Mouse (Mus musculus): Measurements from ENCODE around the gene Slc16a14. TPM values are rescaled to one million over a fixed set of nuclear protein-coding genes. Genes with fewer than 3 reads are reported as not detected.

Slc16a14 gene
- polyA plus RNA-seq, 1 experiment, result not detected

DNA sequence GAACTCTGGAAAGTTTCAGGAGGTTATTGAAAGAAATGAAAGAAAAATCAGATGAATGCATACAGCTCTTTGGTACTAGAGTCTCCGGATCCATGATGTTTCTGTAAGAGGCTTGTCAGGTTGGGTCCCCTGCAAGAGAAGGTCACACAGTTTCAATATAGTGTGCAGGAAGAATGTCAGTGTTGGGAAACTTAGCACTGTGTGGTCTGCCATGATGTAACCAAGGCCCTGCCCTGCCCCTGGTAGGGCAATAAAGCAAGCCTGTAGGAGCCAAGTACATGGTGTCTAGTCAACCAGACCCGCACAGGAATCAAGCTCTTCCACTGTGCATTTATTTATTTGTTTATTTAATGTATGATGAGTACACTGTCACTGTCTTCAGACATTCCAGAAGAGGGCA is 5.4 kb upstream of the Slc16a14 start:
- Histone ChIP-seq H3K27ac (ENCODE audit: insufficient read depth, low read depth, low read length) (no peak overlapping the region), H3K4me1 (ENCODE audit: control insufficient read depth, insufficient read depth, low read length) (peaks cover 7% of the 10 kb centered on the region), H3K4me3 (ENCODE audit: insufficient read depth, low read length) (no peak overlapping the region)
- TF ChIP-seq POLR2A (IDR thresholded peaks at IDR 0.05; ENCODE audit: borderline replicate concordance, low read depth, low read length) (no peak), CTCF (IDR thresholded peaks at IDR 0.05; ENCODE audit: low read depth, low read length) (no peak)

- Histone ChIP-seq H3K27ac (ENCODE audit: insufficient read depth, low read depth, low read length) (no peak overlapping the region), H3K4me1 (ENCODE audit: control insufficient read depth, insufficient read depth, low read length) (peaks cover 5% of the 10 kb centered on the region), H3K4me3 (ENCODE audit: insufficient read depth, low read length) (no peak overlapping the region)
- TF ChIP-seq POLR2A (IDR thresholded peaks at IDR 0.05; ENCODE audit: borderline replicate concordance, low read depth, low read length), result no peak
- TF ChIP-seq CTCF (IDR thresholded peaks at IDR 0.05; ENCODE audit: low read depth, low read length), result no peak
Measured at GRCm38 (mm10) chr1:84939466-84939865, 4.5 kb upstream of the Slc16a14 start.

DNA sequence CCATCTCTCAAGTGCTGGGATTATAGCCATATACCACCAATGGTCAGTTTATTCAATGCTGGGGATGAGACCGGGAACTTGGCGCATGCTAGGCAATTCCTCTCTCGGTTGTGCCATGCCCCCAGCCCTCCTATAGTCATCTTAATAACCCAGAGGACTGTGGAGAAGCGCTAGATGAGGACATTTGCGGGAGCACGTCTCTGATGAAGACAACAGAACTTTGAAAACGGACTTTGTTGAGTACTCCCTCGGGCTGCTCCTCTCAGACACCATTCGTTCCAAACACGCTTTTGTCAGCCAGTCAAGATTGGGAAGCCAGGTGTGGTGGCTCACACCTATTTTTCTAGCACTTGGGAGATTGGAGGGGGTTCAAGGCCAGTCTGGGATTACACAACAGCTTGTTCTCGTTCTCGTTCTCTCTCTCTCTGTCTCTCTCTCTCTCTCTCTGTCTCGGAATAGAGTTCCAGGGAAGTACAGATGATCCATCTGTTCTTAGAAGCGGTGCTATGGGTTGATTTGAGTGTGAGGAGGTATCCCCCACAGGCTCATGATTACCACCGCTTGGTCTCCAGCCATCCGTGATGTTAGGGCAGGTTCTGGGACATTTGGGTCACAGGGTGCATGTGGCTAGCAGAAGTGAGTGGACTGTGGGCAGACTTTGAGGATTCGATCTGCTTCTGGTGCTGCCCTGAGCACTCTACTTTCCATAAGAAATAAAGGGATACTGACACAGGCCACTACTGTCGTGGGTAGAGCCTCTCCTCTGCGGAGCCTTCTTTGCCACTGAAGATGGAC is 2.0 kb upstream of the Slc16a14 start:
- Histone ChIP-seq H3K4me3 (ENCODE audit: insufficient read depth, low read length) (no peak overlapping the region), H3K27ac (ENCODE audit: insufficient read depth, low read depth, low read length) (no peak overlapping the region), H3K4me1 (ENCODE audit: control insufficient read depth, insufficient read depth, low read length) (peaks cover 6% of the 10 kb centered on the region)
- TF ChIP-seq CTCF (IDR thresholded peaks at IDR 0.05; ENCODE audit: low read depth, low read length), result no peak
- no peak for TF ChIP-seq POLR2A (IDR thresholded peaks at IDR 0.05; ENCODE audit: borderline replicate concordance, low read depth, low read length)

DNA sequence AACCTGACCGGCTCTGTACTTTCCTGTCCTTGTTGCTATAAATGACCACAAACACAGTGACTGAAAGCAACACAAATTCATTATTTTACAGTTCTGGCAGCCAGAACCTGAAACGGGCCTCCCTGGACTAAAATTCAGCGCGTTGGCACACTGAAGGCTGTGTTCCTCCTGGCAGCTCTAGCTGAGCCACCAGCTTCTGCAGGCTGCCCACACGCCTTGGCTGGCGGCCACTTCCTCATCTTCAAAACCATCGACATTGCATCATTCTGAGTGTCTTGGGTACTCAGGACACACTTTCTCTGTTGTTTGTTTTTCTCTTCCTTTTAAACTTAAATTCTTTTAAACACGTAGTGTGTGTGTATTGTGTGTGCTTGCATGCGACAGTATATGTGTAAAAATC is 734 bp upstream of the Slc16a14 start:
- TF ChIP-seq CTCF (IDR thresholded peaks at IDR 0.05; ENCODE audit: low read depth, low read length) (no peak), POLR2A (IDR thresholded peaks at IDR 0.05; ENCODE audit: borderline replicate concordance, low read depth, low read length) (no peak)
- H3K4me3 ChIP-seq (ENCODE audit: insufficient read depth, low read length), result no peak overlapping the region
- peak overlapping the region; percentile 17; the same call in 1 of the 2 replicates for H3K27ac ChIP-seq (ENCODE audit: insufficient read depth, low read depth, low read length)
- H3K4me1 ChIP-seq (ENCODE audit: control insufficient read depth, insufficient read depth, low read length), result peaks cover 6% of the 10 kb centered on the region

- TF ChIP-seq POLR2A (IDR thresholded peaks at IDR 0.05; ENCODE audit: borderline replicate concordance, low read depth, low read length) (no peak), CTCF (IDR thresholded peaks at IDR 0.05; ENCODE audit: low read depth, low read length) (no peak)
- Histone ChIP-seq H3K4me1 (ENCODE audit: control insufficient read depth, insufficient read depth, low read length) (peaks cover 6% of the 10 kb centered on the region), H3K4me3 (ENCODE audit: insufficient read depth, low read length) (peak overlapping the region; percentile 58), H3K27ac (ENCODE audit: insufficient read depth, low read depth, low read length) (no peak overlapping the region)
Measured at GRCm38 (mm10) chr1:84934151-84934502, 807 bp downstream of the Slc16a14 start.

GRCm38 (mm10) chr1:84933472-84934150 is 1.3 kb downstream of the Slc16a14 start:
- no peak overlapping the region for H3K27ac ChIP-seq (ENCODE audit: insufficient read depth, low read depth, low read length)
- H3K4me3 ChIP-seq (ENCODE audit: insufficient read depth, low read length), result peak overlapping the region; percentile 58
- H3K4me1 ChIP-seq (ENCODE audit: control insufficient read depth, insufficient read depth, low read length), result peaks cover 6% of the 10 kb centered on the region
- TF ChIP-seq CTCF (IDR thresholded peaks at IDR 0.05; ENCODE audit: low read depth, low read length), result peak; percentile 89
- TF ChIP-seq POLR2A (IDR thresholded peaks at IDR 0.05; ENCODE audit: borderline replicate concordance, low read depth, low read length), result no peak

GRCm38 (mm10) chr1:84925599-84925998 is 9.3 kb downstream of the Slc16a14 start:
- TF ChIP-seq POLR2A (IDR thresholded peaks at IDR 0.05; ENCODE audit: borderline replicate concordance, low read depth, low read length) (no peak), CTCF (IDR thresholded peaks at IDR 0.05; ENCODE audit: low read depth, low read length) (no peak)
- H3K27ac ChIP-seq (ENCODE audit: insufficient read depth, low read depth, low read length), result no peak overlapping the region
- no peak overlapping the region for H3K4me3 ChIP-seq (ENCODE audit: insufficient read depth, low read length)
- H3K4me1 ChIP-seq (ENCODE audit: control insufficient read depth, insufficient read depth, low read length), result peaks cover 7% of the 10 kb centered on the region

- Histone ChIP-seq H3K4me3 (ENCODE audit: insufficient read depth, low read length) (no peak overlapping the region), H3K4me1 (ENCODE audit: control insufficient read depth, insufficient read depth, low read length) (peaks cover 7% of the 10 kb centered on the region), H3K27ac (ENCODE audit: insufficient read depth, low read depth, low read length) (peak overlapping the region; percentile 10; the same call in 1 of the 2 replicates)
- TF ChIP-seq CTCF (IDR thresholded peaks at IDR 0.05; ENCODE audit: low read depth, low read length) (no peak), POLR2A (IDR thresholded peaks at IDR 0.05; ENCODE audit: borderline replicate concordance, low read depth, low read length) (no peak)
Measured at GRCm38 (mm10) chr1:84924134-84924533, 10.8 kb downstream of the Slc16a14 start.

GRCm38 (mm10) chr1:84923432-84923831 is 11.5 kb downstream of the Slc16a14 start:
- peaks cover 7% of the 10 kb centered on the region for H3K4me1 ChIP-seq (ENCODE audit: control insufficient read depth, insufficient read depth, low read length)
- no peak overlapping the region for H3K4me3 ChIP-seq (ENCODE audit: insufficient read depth, low read length)
- H3K27ac ChIP-seq (ENCODE audit: insufficient read depth, low read depth, low read length), result no peak overlapping the region
- TF ChIP-seq POLR2A (IDR thresholded peaks at IDR 0.05; ENCODE audit: borderline replicate concordance, low read depth, low read length) (no peak), CTCF (IDR thresholded peaks at IDR 0.05; ENCODE audit: low read depth, low read length) (no peak)

- H3K4me3 ChIP-seq (ENCODE audit: insufficient read depth, low read length), result no peak overlapping the region
- TF ChIP-seq POLR2A (IDR thresholded peaks at IDR 0.05; ENCODE audit: borderline replicate concordance, low read depth, low read length) (no peak), CTCF (IDR thresholded peaks at IDR 0.05; ENCODE audit: low read depth, low read length) (no peak)
- no peak overlapping the region for H3K27ac ChIP-seq (ENCODE audit: insufficient read depth, low read depth, low read length)
- peaks cover 5% of the 10 kb centered on the region for H3K4me1 ChIP-seq (ENCODE audit: control insufficient read depth, insufficient read depth, low read length)
Measured at GRCm38 (mm10) chr1:84918865-84919264, 16.1 kb downstream of the Slc16a14 start.

Data from bone marrow macrophage, adult 2 months (primary cell).